Mouse (Mus musculus) E14TG2a.4 (cell line): ENCODE data around the gene Adgrl3.

Experiments
- CTCF ChIP-seq: conservative IDR thresholded peaks from 2 replicates; pipeline ENCODE4 v1.5.1; 2014; ENCODE audit warnings: low read length
- NANOG ChIP-seq: IDR thresholded peaks from 2 replicates; pipeline ENCODE4 v1.6.1; 2014; ENCODE audit warnings: borderline replicate concordance, low read length, mixed read lengths
- POU5F1 ChIP-seq: IDR thresholded peaks from 2 replicates; pipeline ENCODE4 v1.6.1; 2014; ENCODE audit warnings: low read length, borderline replicate concordance

DNA sequence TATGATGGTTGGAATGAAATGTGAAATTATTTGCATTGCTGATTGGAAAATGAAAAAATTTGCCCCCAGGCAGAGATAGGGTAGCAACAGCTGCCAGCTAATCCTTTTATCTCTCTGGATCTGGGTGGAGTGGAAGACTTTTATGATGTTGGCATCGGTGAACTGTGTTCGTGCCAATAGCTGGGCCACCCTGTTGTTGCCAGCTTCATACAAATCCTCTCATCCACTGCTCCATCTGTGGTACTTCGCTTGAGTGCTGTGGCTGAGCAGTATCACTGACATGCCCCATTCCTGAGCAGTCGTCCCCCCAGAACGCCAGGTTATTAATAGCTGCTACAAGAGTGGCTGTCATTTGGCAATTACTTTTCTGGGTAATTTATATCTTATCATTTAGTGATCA lies 590.3 kb downstream of the Adgrl3 start:
- TF ChIP-seq CTCF (no peak), NANOG (no peak), POU5F1 (no peak)
